Mouse (Mus musculus): ENCODE results near the gene Iffo1.

DNA sequence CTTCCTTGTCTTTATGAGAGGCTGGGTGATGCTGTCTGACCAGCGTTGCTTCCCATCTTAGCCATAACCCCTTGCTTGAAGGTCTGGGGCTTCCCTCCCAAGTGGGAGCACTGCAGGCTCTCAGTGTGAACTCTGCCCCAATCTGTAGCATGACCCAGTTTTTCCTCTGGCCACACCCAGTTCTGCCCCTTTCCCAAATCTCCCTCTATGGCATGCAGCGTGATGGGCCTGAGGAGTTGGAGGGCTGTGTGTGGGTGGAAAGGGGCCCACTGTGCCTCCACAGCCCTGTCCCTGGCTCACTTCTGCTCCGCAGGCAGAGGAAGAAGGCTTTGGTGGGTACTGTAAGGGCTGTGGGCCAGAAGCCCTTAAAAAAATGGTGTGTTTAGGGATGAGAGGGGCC is 46.5 kb upstream of the Iffo1 start:
- TF ChIP-seq POLR2A (IDR thresholded peaks at IDR 0.05; ENCODE audit: insufficient read depth, low read depth, low read length) (no peak), EP300 (IDR thresholded peaks at IDR 0.05; ENCODE audit: insufficient read depth, low read depth, low read length) (no peak), CTCF (IDR thresholded peaks at IDR 0.05) (no peak)

All from heart, adult 2 months (tissue).